Mouse (Mus musculus): ENCODE results near the gene Ring1.
"Not testable (repeated sequence)": the region's sequence is repeated elsewhere in the genome, so short reads cannot be mapped to it uniquely, and the experiment has no call there.

Gene Ring1

GRCm38 (mm10) chr17:33991788-33992664, 32.5 kb downstream of the Ring1 start:
- DNase-seq = no peak

- DNase-seq = not testable (repeated sequence)
Measured at GRCm38 (mm10) chr17:33982136-33982535, 42.3 kb downstream of the Ring1 start.

DNA sequence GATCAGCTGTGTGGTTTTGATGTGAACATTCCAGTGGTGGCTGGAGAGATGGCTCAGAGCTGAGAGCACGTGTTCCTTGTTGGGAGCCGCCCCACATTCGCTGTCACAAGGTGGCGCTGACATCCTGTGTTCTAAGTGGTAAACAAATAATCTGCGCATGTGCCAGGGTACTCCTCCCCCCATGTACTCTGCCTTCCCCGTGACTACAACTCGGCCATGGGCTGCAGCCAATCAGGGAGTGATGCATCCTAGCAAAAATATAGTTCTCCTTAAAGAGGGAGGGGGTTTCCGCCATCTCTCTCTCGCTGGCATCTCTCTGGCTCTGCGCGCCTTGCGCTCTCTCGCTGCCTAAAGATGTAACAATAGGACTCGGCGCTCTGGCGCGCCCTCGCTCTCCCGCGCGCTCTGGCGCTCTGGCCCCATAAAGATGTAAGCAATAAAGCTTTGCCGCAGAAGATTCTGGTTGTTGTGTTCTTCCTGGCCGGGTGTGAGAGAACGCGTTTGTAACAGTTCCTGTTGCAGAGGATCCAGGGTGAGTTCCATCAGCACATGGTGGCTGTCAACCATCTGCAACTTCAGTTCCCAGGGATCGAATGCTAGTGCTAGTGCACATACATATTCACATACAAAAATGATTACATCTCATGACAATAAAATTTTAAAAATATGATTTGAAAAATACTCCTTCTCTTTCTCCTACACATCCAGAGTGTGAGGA, 43.1 kb downstream of the Ring1 start:
- DNase-seq = peak; percentile 97

DNA sequence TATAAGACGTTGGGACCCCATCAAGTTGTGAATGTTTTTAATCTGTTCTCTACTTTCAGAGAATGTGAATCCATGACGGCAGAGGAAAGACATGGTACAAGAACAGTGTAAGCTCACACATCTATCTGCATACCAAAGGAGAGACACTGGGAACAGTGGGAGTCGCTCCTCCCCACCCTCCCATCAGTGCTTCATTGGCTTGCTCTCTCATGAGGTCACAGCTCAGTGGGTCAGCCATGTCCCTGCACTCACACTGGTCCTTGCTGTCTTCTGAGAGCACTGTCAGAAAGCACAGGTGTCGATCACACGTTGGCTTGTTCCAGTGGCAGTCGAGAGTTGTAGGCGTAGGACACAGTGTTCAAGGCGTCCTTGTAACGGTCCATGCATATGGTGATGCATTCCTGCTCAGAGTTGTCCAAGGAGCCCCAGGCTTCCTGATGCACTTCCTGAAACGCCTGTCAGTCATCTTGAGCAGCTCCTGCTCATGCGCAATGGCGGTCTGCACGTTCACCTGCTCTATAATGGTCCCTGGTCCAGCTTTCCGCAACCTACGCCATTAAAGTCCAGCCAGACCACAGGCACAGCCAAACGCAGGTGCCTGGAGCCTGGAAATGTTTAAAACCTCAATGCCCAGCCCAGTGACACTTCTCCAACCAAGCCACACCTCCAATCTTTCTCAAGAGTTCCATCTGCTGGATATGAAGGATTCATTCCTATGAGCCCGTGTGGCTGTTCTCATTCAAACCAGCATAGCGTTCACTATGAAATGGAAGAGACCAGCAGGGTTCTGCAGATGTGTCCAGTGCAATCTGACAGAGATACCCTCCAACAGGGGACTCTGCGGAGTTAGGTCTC, 44.1 kb downstream of the Ring1 start:
- no peak for DNase-seq

DNA sequence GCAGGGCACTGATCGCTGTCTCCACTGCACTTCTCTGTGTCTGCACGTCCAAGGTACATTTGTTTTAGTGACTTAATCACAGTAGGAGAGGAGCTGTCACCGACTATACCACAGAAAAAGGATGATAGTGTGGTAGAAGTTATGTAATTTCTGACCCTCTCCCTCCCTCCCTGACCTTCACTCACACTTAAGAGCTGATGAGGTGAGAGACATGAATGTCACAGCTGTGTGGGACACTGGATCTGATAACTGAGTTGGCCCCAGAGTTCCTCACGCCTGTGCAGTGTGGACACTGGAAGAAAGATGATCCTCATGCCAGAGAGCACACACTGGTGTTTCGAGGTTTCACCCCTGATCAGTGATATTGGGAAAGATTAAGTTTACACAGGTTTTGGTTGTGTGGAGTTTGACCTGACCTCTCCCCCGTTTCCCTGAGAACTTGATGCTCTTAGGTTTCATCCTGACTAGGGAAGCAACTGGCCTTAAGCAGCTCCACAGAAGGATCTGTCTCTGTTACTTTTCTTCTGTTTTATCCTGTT, 44.9 kb downstream of the Ring1 start:
- no peak for DNase-seq

DNA sequence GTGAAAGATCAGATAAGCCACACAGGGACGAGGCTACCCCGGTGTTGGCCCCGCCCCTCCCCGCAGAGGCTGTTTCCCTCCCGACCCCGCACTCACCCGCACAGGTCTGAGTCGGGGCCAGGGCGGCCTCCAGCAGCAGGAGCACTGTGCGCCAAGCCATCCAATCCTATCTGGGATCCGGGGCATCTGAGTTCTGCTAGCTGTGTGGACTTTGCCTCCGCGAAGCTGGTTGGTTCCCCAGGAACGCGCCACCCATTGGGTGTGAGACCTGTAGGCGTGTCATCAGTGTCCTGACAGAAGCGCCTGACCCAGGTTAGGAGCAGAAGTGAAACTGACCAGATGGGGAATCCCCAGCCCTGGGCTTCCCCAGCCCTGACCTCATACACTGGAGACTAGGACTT, 45.8 kb downstream of the Ring1 start:
- peak; percentile 85 for DNase-seq

DNA sequence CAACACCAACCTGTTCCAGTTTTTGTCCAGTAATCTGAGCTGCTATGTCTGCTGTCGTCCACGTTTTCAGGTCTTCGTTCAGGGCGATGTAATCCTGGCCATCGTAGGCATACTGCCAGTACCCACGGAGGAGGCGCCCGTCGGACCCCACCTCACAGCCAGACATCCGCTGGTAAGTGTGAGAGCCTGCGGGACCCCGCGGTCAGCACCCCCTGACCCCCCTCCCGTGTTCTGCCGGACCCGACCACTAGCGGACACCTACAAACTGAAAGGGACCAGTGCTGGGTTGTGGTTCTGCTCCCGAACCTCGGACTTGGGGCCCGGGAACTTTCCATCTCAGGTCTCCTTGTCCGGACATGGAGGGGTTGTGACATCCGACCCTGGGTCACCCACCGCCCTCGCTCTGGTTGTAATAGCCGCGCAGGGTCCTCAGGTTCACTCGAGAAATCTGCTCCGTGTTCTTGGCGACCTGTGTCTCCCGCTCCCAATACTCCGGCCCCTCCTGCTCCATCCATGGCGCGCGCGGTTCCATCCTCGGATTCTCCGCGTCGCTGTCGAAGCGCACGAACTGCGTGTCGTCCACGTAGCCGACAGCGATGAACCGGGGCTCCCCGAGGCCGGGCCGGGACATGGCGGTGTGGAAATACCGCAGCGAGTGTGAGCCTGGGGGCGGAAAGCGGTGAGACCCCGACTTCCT, 46.5 kb downstream of the Ring1 start:
- no peak for DNase-seq

DNA sequence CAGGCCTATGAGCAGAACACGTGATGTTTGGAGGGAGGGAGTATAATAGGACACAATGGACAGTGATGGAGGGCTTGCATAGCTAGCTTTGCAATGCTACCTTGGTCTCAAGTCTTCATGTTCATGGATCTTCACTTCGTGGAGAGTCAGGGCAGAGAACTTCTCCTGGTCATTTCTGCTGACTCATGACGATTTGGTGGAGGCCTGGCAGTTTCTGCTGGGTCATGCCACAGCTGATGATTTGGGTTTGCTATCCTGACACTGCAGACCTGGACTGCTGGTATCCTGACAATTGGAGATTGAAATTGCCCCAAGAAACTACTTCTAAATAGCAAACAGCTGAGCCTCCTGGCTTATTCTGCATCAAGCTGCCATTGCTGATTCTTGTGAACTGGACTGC, 50.9 kb downstream of the Ring1 start:
- DNase-seq = no peak

DNA sequence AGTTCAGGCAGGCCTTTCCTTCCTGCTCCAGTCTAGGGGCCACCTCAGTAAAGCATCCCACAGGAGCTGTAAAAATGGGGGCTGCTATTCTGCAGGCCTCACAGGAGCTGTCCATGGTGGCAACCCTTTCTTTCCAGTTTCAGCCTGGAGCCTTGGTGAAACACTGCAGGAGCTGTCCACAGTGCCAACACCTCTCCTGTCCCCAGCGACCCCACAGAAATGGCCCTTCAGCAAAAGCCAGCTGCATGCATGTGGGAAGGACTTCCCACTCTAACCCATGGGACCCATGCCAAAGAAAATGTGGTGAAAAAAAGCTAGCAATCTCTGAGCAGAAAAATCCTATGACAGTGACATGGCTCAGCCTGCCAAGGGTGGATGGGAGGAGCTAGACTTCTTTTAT, 51.8 kb downstream of the Ring1 start:
- DNase-seq = no peak
